Mouse (Mus musculus): ENCODE measurements around the gene Hscb.

Hscb gene

GRCm38 (mm10) chr5:110781529-110782238, 57.9 kb downstream of the Hscb start:
- DNase-seq (ENCODE audit: extremely low read depth, low read depth, low spot score): no peak

GRCm38 (mm10) chr5:110780761-110781528, 58.6 kb downstream of the Hscb start:
- no peak for DNase-seq (ENCODE audit: extremely low read depth, low read depth, low spot score)

GRCm38 (mm10) chr5:110779998-110780760, 59.4 kb downstream of the Hscb start, which contains the start of gene Pus1:
TSS of gene Pus1 (minus strand) at chr5:110780659.
- no peak for DNase-seq (ENCODE audit: extremely low read depth, low read depth, low spot score)

DNA sequence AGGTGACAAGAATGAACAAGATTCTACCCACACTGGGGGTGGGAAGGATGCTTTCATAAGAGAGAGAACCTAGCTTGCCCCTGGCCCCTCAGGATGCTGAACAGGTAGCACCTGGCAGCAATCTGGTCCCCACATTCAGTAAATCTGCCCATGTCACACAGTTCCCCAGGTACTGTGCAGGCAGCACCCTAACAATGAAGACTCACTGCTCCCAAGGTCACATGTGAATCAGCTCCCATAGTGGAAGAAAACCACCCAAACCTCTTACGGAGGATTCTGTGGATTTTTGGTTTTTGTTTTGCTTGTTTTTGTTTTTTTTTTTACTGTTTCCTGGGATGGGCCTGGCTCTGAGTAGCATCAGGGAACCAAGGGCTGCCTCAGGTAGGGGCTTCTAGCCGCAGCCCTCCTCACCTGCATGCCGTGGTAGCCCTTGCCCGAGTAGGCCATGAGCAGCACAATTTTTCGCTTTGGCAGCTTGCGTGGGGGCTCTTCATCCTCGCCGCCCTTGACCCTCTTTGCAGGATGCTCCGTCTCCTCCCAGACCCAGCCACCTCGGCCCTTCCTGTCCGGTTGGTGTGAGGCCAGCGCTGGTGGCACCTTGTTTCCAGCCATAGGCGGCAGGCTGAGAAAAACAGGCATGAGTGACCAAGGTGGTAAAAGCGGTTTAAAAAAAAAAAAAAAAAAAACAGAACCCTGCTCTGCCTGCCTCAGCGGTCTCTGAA, 60.1 kb downstream of the Hscb start:
- DNase-seq (ENCODE audit: extremely low read depth, low read depth, low spot score): no peak

Data from fat pad, adult 2 months (tissue).